In genomic region chr2:118307561-118307960, GRCm38 (mm10) we compare ENCODE assay signal across 10 mouse cellular contexts. TPM values are rescaled to one million over a fixed set of nuclear protein-coding genes. Genes with fewer than 3 reads are reported as not detected.
DNase-seq lines count a peak whose midpoint lies in the region; ATAC-seq lines count a peak whose summit lies in the region.
"Had no signal": no experiment of that assay in that cellular context is flagged by ENCODE, and none has a peak within 500 bp of the region (broad histone marks: within the 10 kb centered on the region; RNA-seq: fewer than 3 reads in every experiment).

No protein-coding gene starts in this region.

- 39% methylated on average over 8 of the region's 8 CpGs for WGBS in liver, embryonic 13.5 days (ENCODE audit: insufficient replicate concordance)

- peak; percentile 55 for ATAC-seq in liver, embryonic 13.5 days (ENCODE audit: low read depth)

- no peaks in the 10 kb centered on the region for H3K9me3 ChIP-seq in liver, embryonic 13.5 days (replicated peaks)
- H3K9me3 ChIP-seq: embryonic facial prominence, embryonic 15.5 days had no signal

- peak; percentile 90 for DNase-seq in heart, adult 11 months
- DNase-seq in heart, postnatal 10 days: no peak
- peak; percentile 9 for DNase-seq in CD4-positive, CD25-positive, alpha-beta regulatory T cell, adult 2 months (ENCODE audit: low read depth, low spot score)
- peak; percentile 91 for DNase-seq in cerebellum, adult 9-11 months
- no peak for DNase-seq in liver, embryonic 13.5 days
- no peak for DNase-seq in adrenal gland, postnatal 25 days
- DNase-seq in gastrocnemius, adult 18-20 months (ENCODE audit: low spot score): no peak
- no peak for DNase-seq in urinary bladder, adult 18-20 months (ENCODE audit: low spot score in 2 of 2)
- DNase-seq: right cerebral cortex, postnatal 25 days had no signal

- no peaks in the 10 kb centered on the region for H3K36me3 ChIP-seq in liver, embryonic 13.5 days
- H3K36me3 ChIP-seq: embryonic facial prominence, embryonic 15.5 days had no signal

- H3K27ac ChIP-seq in liver, embryonic 13.5 days: no peak overlapping the region
- H3K27ac ChIP-seq: embryonic facial prominence, embryonic 15.5 days had no signal

- no peaks in the 10 kb centered on the region for H3K4me1 ChIP-seq in liver, embryonic 13.5 days (replicated peaks)
- H3K4me1 ChIP-seq: embryonic facial prominence, embryonic 15.5 days had no signal

- H3K9ac ChIP-seq in liver, embryonic 13.5 days: no peak overlapping the region
- H3K9ac ChIP-seq: embryonic facial prominence, embryonic 15.5 days had no signal

- H3K4me2 ChIP-seq in liver, embryonic 13.5 days: no peak overlapping the region
- H3K4me2 ChIP-seq: embryonic facial prominence, embryonic 15.5 days had no signal

- no peak overlapping the region for H3K4me3 ChIP-seq in liver, embryonic 13.5 days (replicated peaks)
- H3K4me3 ChIP-seq: embryonic facial prominence, embryonic 15.5 days had no signal

- intact Hi-C loops in heart, postnatal 10 days (cut with DNase I): no loop called here

- no peaks in the 10 kb centered on the region for H3K27me3 ChIP-seq in liver, embryonic 13.5 days
- H3K27me3 ChIP-seq: embryonic facial prominence, embryonic 15.5 days had no signal

RNA-seq across cellular contexts. Expression of gene Fsip1, which starts 50.8 kb away (rescaled TPM):
- not detected for total RNA-seq in heart, postnatal 10 days (2021)
- polyA plus RNA-seq in liver, embryonic 13.5 days (2015; fragmentation: Nextera tagmentation; extraction: Ambion mirVana): 0.13 and 0.16 TPM in 2 replicates
- total RNA-seq in adrenal gland, postnatal 25 days (2021): 0.94 and 1.4 TPM in 2 replicates
- total RNA-seq in gastrocnemius, adult 18-20 months (2021): not detected

Comparison
In these comparisons a context has a peak if more than half of its experiments do, and no peak if none do; other contexts are left out.
1. DNase-seq: peak in heart, adult 11 months (single experiment), CD4-positive, CD25-positive, alpha-beta regulatory T cell, adult 2 months (single experiment) and cerebellum, adult 9-11 months (single experiment); none in heart, postnatal 10 days (0 of 2), liver, embryonic 13.5 days (single experiment), adrenal gland, postnatal 25 days (single experiment), gastrocnemius, adult 18-20 months (single experiment) and urinary bladder, adult 18-20 months (0 of 2).